8 mouse cellular contexts compared by ENCODE assay signal in genomic region chr12:110485585-110486331, GRCm38 (mm10). TPM values are rescaled to one million over a fixed set of nuclear protein-coding genes. Genes with fewer than 3 reads are reported as not detected.
DNase-seq lines count a peak whose midpoint lies in the region; ATAC-seq and TF ChIP-seq lines count a peak whose summit lies in the region.

No protein-coding gene starts in this region.

- peak; percentile 94 for DNase-seq in CH12.LX (ENCODE audit: extremely low read depth)
- DNase-seq in c-Kit-positive CD71-positive TER-119-positive erythroid progenitor cells, embryonic 14.5 days (ENCODE audit: low spot score) = peak; percentile 89
- DNase-seq in heart, postnatal 0 days (ENCODE audit: low spot score) = peak; percentile 96
- peak; percentile 85 to 91 for DNase-seq in kidney, postnatal 4 days

- peak overlapping the region; percentile 94 for H3K9ac ChIP-seq in CH12.LX (ENCODE audit: insufficient read depth, low read depth)
- peak overlapping the region; percentile 87 for H3K9ac ChIP-seq in forebrain, embryonic 12.5 days
- H3K9ac ChIP-seq in heart, postnatal 0 days (replicated peaks; ENCODE audit: low read depth, low read length) = peak overlapping the region; percentile 84
- H3K9ac ChIP-seq in liver, embryonic 16.5 days (ENCODE audit: low read depth, low read length) = peak overlapping the region; percentile 71
- H3K9ac ChIP-seq in neural tube, embryonic 13.5 days = peak overlapping the region; percentile 92

- peak; percentile 89 for ATAC-seq in forebrain, embryonic 12.5 days (ENCODE audit: low FRiP score)
- ATAC-seq in heart, postnatal 0 days (ENCODE audit: insufficient read depth, low read depth) = peak; percentile 87
- peak; percentile 80 for ATAC-seq in liver, embryonic 16.5 days (ENCODE audit: low read depth)
- peak; percentile 87 for ATAC-seq in neural tube, embryonic 13.5 days (ENCODE audit: low read depth)

- peak overlapping the region; percentile 99 for H3K27ac ChIP-seq in CH12.LX (ENCODE audit: insufficient read depth, low read depth)
- H3K27ac ChIP-seq in forebrain, embryonic 12.5 days = peak overlapping the region; percentile 98
- peak overlapping the region; percentile 99 for H3K27ac ChIP-seq in heart, postnatal 0 days (ENCODE audit: low read depth)
- H3K27ac ChIP-seq in liver, embryonic 16.5 days (ENCODE audit: low read length) = peak overlapping the region; percentile 94
- H3K27ac ChIP-seq in neural tube, embryonic 13.5 days (replicated peaks) = peak overlapping the region; percentile 98
- H3K27ac ChIP-seq in testis, adult 2 months (ENCODE audit: control insufficient read depth, insufficient read depth, low read depth, low read length) = peak overlapping the region; percentile 94

- no peak; the same call in 1 of the 2 replicates for TF ChIP-seq RAD21 in CH12.LX (IDR thresholded peaks at IDR 0.05; ENCODE audit: low read depth, low read length)

- peaks cover 46% of the 10 kb centered on the region for H3K79me2 ChIP-seq in CH12.LX (replicated peaks; ENCODE audit: control insufficient read depth, extremely low read depth, insufficient read depth, poor library complexity, severe bottlenecking)

- in situ Hi-C loops in CH12.LX (cut with MboI; ENCODE audit: low pct_ligation_motif_present, low pct_unique_long_range_greater_than_20kb, low sequenced_read_pairs) = no loop called here

- peak; percentile 28 for TF ChIP-seq EP300 in CH12.LX (IDR thresholded peaks at IDR 0.05; ENCODE audit: low read length)
- no peak; the same call in 1 of the 2 replicates for TF ChIP-seq EP300 in heart, postnatal 0 days (IDR thresholded peaks at IDR 0.05; ENCODE audit: low read depth)

- H3K4me1 ChIP-seq in CH12.LX (ENCODE audit: control insufficient read depth in 1 of 2, insufficient read depth in 2 of 2) = peaks cover 8 to 53% of the 10 kb centered on the region in 2 experiments
- peaks cover 40% of the 10 kb centered on the region for H3K4me1 ChIP-seq in forebrain, embryonic 12.5 days
- peaks cover 45% of the 10 kb centered on the region for H3K4me1 ChIP-seq in heart, postnatal 0 days (ENCODE audit: control insufficient read depth, insufficient read depth)
- peaks cover 34% of the 10 kb centered on the region for H3K4me1 ChIP-seq in liver, embryonic 16.5 days (ENCODE audit: control insufficient read depth, low read depth, low read length)
- H3K4me1 ChIP-seq in neural tube, embryonic 13.5 days (replicated peaks) = peaks cover 47% of the 10 kb centered on the region
- H3K4me1 ChIP-seq in testis, adult 2 months (ENCODE audit: control insufficient read depth, insufficient read depth, low read length) = no peaks in the 10 kb centered on the region

- dilution Hi-C loops in CH12.LX (cut with MboI; ENCODE audit: extremely low pct_ligation_motif_present, extremely low pct_unique_long_range_greater_than_20kb, low sequenced_read_pairs) = no loop called here

- H3K4me2 ChIP-seq in CH12.LX (ENCODE audit: insufficient read depth, low read depth, poor library complexity, severe bottlenecking) = peak overlapping the region; percentile 88; the same call in 1 of the 2 replicates
- peak overlapping the region; percentile 91 for H3K4me2 ChIP-seq in forebrain, embryonic 12.5 days
- H3K4me2 ChIP-seq in heart, postnatal 0 days (ENCODE audit: low read depth, low read length) = peak overlapping the region; percentile 78
- H3K4me2 ChIP-seq in liver, embryonic 16.5 days (ENCODE audit: low read depth, low read length) = peak overlapping the region; percentile 82
- H3K4me2 ChIP-seq in neural tube, embryonic 13.5 days = peak overlapping the region; percentile 97

- H3K27me3 ChIP-seq in CH12.LX (replicated peaks) = no peaks in the 10 kb centered on the region
- no peaks in the 10 kb centered on the region for H3K27me3 ChIP-seq in forebrain, embryonic 12.5 days
- no peaks in the 10 kb centered on the region for H3K27me3 ChIP-seq in heart, postnatal 0 days (ENCODE audit: control insufficient read depth, insufficient read depth, low read length)
- no peaks in the 10 kb centered on the region for H3K27me3 ChIP-seq in liver, embryonic 16.5 days (ENCODE audit: control insufficient read depth, insufficient read depth, low read depth, low read length)
- no peaks in the 10 kb centered on the region for H3K27me3 ChIP-seq in neural tube, embryonic 13.5 days
- no peaks in the 10 kb centered on the region for H3K27me3 ChIP-seq in testis, adult 2 months (ENCODE audit: control insufficient read depth, insufficient read depth, low read length)

- peaks cover 9% of the 10 kb centered on the region for H3K9me3 ChIP-seq in CH12.LX (replicated peaks; ENCODE audit: low read length)
- H3K9me3 ChIP-seq in forebrain, embryonic 12.5 days = no peaks in the 10 kb centered on the region
- no peaks in the 10 kb centered on the region for H3K9me3 ChIP-seq in heart, postnatal 0 days (replicated peaks; ENCODE audit: control insufficient read depth, low read length)
- no peaks in the 10 kb centered on the region for H3K9me3 ChIP-seq in liver, embryonic 16.5 days (replicated peaks; ENCODE audit: control insufficient read depth, low read length)
- H3K9me3 ChIP-seq in neural tube, embryonic 13.5 days = no peaks in the 10 kb centered on the region

- H3K4me3 ChIP-seq in CH12.LX (replicated peaks in 1 of 3; ENCODE audit: low read depth in 2 of 3, low read length in 2 of 3, poor library complexity in 1 of 3) = peak overlapping the region; percentile 83 to 85 (median 83)
- peak overlapping the region; percentile 73 for H3K4me3 ChIP-seq in forebrain, embryonic 12.5 days (replicated peaks)
- peak overlapping the region; percentile 69 for H3K4me3 ChIP-seq in heart, postnatal 0 days (ENCODE audit: low read depth, low read length)
- H3K4me3 ChIP-seq in liver, embryonic 16.5 days (ENCODE audit: low read depth, low read length) = peak overlapping the region; percentile 69
- peak overlapping the region; percentile 71 for H3K4me3 ChIP-seq in neural tube, embryonic 13.5 days
- peak overlapping the region; percentile 86 for H3K4me3 ChIP-seq in testis, adult 2 months (ENCODE audit: control insufficient read depth, low read depth, low read length)

- whole genome bisulfite sequencing in forebrain, embryonic 12.5 days = under 1% methylated on average over 27 of the region's 27 CpGs
- under 1% methylated on average over 27 of the region's 27 CpGs for WGBS in heart, postnatal 0 days
- WGBS in liver, embryonic 16.5 days (ENCODE audit: insufficient replicate concordance) = under 1% methylated on average over 27 of the region's 27 CpGs
- WGBS in neural tube, embryonic 13.5 days = under 1% methylated on average over 27 of the region's 27 CpGs

- TF ChIP-seq CTCF in CH12.LX (conservative IDR thresholded peaks at IDR 0.05 in 1 of 2, IDR thresholded peaks at IDR 0.05 in 1 of 2; ENCODE audit: low read depth in 2 of 2, low read length in 2 of 2) = no peak
- TF ChIP-seq CTCF in heart, postnatal 0 days (IDR thresholded peaks at IDR 0.05; ENCODE audit: low read depth) = no peak
- no peak for TF ChIP-seq CTCF in testis, adult 2 months (IDR thresholded peaks at IDR 0.05; ENCODE audit: control insufficient read depth, insufficient read depth, insufficient replicate concordance, low read depth, low read length)

- H3K36me3 ChIP-seq in CH12.LX (replicated peaks in 1 of 2; ENCODE audit: control insufficient read depth in 1 of 2, insufficient read depth in 1 of 2, low read length in 1 of 2) = peaks cover 12 to 62% of the 10 kb centered on the region in 2 experiments
- H3K36me3 ChIP-seq in forebrain, embryonic 12.5 days (replicated peaks) = peaks cover 12% of the 10 kb centered on the region; the same call in 1 of the 2 replicates
- H3K36me3 ChIP-seq in heart, postnatal 0 days (replicated peaks; ENCODE audit: control insufficient read depth, insufficient read depth, low read length) = peaks cover 3% of the 10 kb centered on the region; the same call in 1 of the 2 replicates
- no peaks in the 10 kb centered on the region; the same call in 1 of the 2 replicates for H3K36me3 ChIP-seq in liver, embryonic 16.5 days (ENCODE audit: control insufficient read depth, insufficient read depth)
- H3K36me3 ChIP-seq in neural tube, embryonic 13.5 days = peaks cover 7% of the 10 kb centered on the region; the same call in 1 of the 2 replicates
- no peaks in the 10 kb centered on the region; the same call in 1 of the 2 replicates for H3K36me3 ChIP-seq in testis, adult 2 months (ENCODE audit: control insufficient read depth, insufficient read depth, low read length)

- peak; percentile 68 for TF ChIP-seq POLR2A in CH12.LX (IDR thresholded peaks at IDR 0.05; ENCODE audit: low read depth, low read length)
- TF ChIP-seq POLR2A in testis, adult 2 months (IDR thresholded peaks at IDR 0.05; ENCODE audit: control insufficient read depth, low read depth, low read length) = no peak; the same call in none of the 2 replicates

TF ChIP-seq in CH12.LX, 34 proteins besides CTCF, POLR2A, EP300 and RAD21 (continues in another document):
- peak; percentile 52; the same call in 1 of the 2 replicates for TF ChIP-seq NRF1 (IDR thresholded peaks at IDR 0.05; ENCODE audit: low read depth, low read length)
- TF ChIP-seq HCFC1 (IDR thresholded peaks at IDR 0.05; ENCODE audit: low read depth, low read length) = peak; percentile 69
- peak; percentile 85; the same call in 1 of the 2 replicates for TF ChIP-seq CHD1 (IDR thresholded peaks at IDR 0.05; ENCODE audit: low read depth, low read length)
- TF ChIP-seq TBP (conservative IDR thresholded peaks at IDR 0.05; ENCODE audit: low read depth, low read length) = peak; percentile 87
- no peak for TF ChIP-seq JUN (IDR thresholded peaks at IDR 0.05; ENCODE audit: insufficient read depth, low read depth, low read length)
- TF ChIP-seq ZNF384 (IDR thresholded peaks at IDR 0.05; ENCODE audit: low read depth, low read length) = peak; percentile 99
- peak; percentile 91 for TF ChIP-seq SIN3A (IDR thresholded peaks at IDR 0.05; ENCODE audit: low read length)
- peak; percentile 91 for TF ChIP-seq CHD2 (IDR thresholded peaks at IDR 0.05; ENCODE audit: low read length)
- no peak for TF ChIP-seq ZC3H11A (IDR thresholded peaks at IDR 0.05; ENCODE audit: low read depth, low read length)
- TF ChIP-seq TCF12 (IDR thresholded peaks at IDR 0.05; ENCODE audit: low read depth, low read length) = peak; percentile 62
- no peak for TF ChIP-seq PAX5 (IDR thresholded peaks at IDR 0.05; ENCODE audit: low read length)
- TF ChIP-seq RCOR1 (conservative IDR thresholded peaks at IDR 0.05; ENCODE audit: low read depth, low read length) = 0 out of 2 replicates have a peak, but pooled peaks have one; percentile 60

RNA-seq across cellular contexts. Expression of gene Ppp2r5c, which starts 38.8 kb away (rescaled TPM):
- total RNA-seq in CH12.LX (2012; rRNA removed) (67.2 and 71.6 TPM in 2 replicates), CH12.LX (2014; rRNA removed) (111 and 122 TPM in 2 replicates)
- polyA plus RNA-seq in CH12.LX (2012; ENCODE audit: insufficient read length, low read depth) = 78.5 and 97.7 TPM in 2 replicates
- polyA plus RNA-seq in forebrain, embryonic 12.5 days (2016; fragmentation: Nextera tagmentation; extraction: Ambion mirVana) = 152 and 157 TPM in 2 replicates
- 103 and 104 TPM in 2 replicates for total RNA-seq in heart, postnatal 0 days (2014; rRNA removed; ENCODE audit: low replicate concordance)
- 108 and 118 TPM in 2 replicates for polyA plus RNA-seq in heart, postnatal 0 days (2015; fragmentation: Nextera tagmentation; extraction: Ambion mirVana)
- 59.4 and 65.0 TPM in 2 replicates for polyA plus RNA-seq in liver, embryonic 16.5 days (2015; fragmentation: Nextera tagmentation; extraction: Ambion mirVana)
- polyA plus RNA-seq in neural tube, embryonic 13.5 days (2015; fragmentation: Nextera tagmentation; extraction: Ambion mirVana) = 140 and 151 TPM in 2 replicates
- 196 and 202 TPM in 2 replicates for polyA plus RNA-seq in testis, adult 2 months (2012; rRNA removed)

Comparison
In these comparisons a context has a peak if more than half of its experiments do, and no peak if none do; other contexts are left out.
1. Peak in every context shown above with its lines: DNase-seq, ATAC-seq, H3K4me3 ChIP-seq and H3K27ac ChIP-seq.